Mouse (Mus musculus) left cerebral cortex, adult 18-20 months (tissue): ENCODE data around the gene Nat8f4. TPM values are rescaled to one million over a fixed set of nuclear protein-coding genes. Genes with fewer than 3 reads are reported as not detected.
"Not testable (repeated sequence)": the region's sequence is repeated elsewhere in the genome, so short reads cannot be mapped to it uniquely, and the experiment has no call there.

Experiments used
- DNase-seq, 2 experiments: peaks; one replicate each; pipeline ENCODE4 v3.0.0; 2021 to 2022; ENCODE audit warnings: low spot score in 2 of 2, mixed read lengths in 1 of 2
- long read RNA-seq, 2 experiments: library from polyadenylated mRNA; stranded (forward); transcript quantifications; one replicate each; pipeline ENCODE4 v2.0.0; 2021
- total RNA-seq, 2 experiments: library from RNA; stranded (reverse); gene quantifications; 2 replicates each; pipeline ENCODE4 v1.2.3; 2021

The Nat8f4 gene
- total RNA-seq: 1 to 10 TPM; 6.2 to 7.6 TPM
- long read RNA-seq, experiment 1, transcript Nat8f4-201 (4 exons, 3,019 nt): major isoform, 7 of 11 reads
- long read RNA-seq, experiment 1, partial matches to known transcripts: 2 of 11 reads
- long read RNA-seq, experiment 1, other reads (novel, unspliced or antisense): 2 of 11 reads
- long read RNA-seq, experiment 2, partial matches to known transcripts: 0 of 3 reads
- long read RNA-seq, experiment 2, other reads (novel, unspliced or antisense): 2 of 3 reads

- peak; percentile 80 to 83 for DNase-seq
Measured at GRCm38 (mm10) chr6:85904642-85905061, at the start of gene Nat8f4. Gene Nat8f4, minus strand, starts transcription at chr6:85904884.

- DNase-seq: no peak
Measured at GRCm38 (mm10) chr6:85948549-85948948, 43.9 kb upstream of the Nat8f4 start.

GRCm38 (mm10) chr6:85942469-85942868 lies 37.8 kb upstream of the Nat8f4 start:
- no peak for DNase-seq

DNA sequence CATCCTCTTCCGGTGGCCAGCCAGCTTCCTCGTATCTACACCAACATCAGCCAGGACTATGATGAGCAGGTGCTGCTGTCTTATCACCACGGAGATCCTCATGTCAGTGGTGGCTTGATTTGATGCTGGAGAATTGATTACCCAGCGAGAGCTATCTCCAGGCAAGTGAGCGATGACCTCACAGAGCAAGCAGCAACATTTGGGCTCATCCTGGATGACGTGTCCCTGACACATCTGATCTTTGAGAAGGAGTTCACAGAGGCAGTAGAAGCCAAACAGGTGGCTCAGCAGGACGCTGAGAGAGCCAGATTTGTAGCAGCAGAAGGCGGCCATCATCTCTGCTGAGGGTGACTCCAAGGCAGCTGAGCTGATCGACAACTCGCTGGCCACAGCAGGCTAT lies 34.0 kb upstream of the Nat8f4 start:
- no peak for DNase-seq

GRCm38 (mm10) chr6:85936508-85937465 lies 32.1 kb upstream of the Nat8f4 start:
- DNase-seq: peak; percentile 68 to 79

DNA sequence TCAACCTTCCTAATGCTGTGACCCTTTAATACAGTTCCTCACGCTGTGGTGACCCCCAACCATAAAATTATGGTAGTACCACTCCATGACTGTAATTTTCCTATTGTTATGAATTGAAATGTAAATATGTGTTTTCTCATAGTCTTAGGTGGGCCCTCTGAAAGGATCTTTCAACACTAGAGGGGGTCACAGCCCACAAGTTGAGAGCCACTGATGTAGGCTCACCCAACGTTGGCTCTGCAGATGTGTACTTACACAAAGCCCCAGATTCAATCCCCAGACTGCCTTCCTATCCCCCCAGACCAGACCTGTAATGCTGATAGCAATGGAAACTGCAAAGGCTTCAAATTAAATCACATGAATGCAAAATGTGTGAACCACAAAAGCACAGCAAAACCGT lies 31.0 kb upstream of the Nat8f4 start:
- DNase-seq: no peak

GRCm38 (mm10) chr6:85934047-85934446 lies 29.4 kb upstream of the Nat8f4 start:
- no peak for DNase-seq

GRCm38 (mm10) chr6:85929312-85929711 lies 24.6 kb upstream of the Nat8f4 start:
- DNase-seq: no peak

DNA sequence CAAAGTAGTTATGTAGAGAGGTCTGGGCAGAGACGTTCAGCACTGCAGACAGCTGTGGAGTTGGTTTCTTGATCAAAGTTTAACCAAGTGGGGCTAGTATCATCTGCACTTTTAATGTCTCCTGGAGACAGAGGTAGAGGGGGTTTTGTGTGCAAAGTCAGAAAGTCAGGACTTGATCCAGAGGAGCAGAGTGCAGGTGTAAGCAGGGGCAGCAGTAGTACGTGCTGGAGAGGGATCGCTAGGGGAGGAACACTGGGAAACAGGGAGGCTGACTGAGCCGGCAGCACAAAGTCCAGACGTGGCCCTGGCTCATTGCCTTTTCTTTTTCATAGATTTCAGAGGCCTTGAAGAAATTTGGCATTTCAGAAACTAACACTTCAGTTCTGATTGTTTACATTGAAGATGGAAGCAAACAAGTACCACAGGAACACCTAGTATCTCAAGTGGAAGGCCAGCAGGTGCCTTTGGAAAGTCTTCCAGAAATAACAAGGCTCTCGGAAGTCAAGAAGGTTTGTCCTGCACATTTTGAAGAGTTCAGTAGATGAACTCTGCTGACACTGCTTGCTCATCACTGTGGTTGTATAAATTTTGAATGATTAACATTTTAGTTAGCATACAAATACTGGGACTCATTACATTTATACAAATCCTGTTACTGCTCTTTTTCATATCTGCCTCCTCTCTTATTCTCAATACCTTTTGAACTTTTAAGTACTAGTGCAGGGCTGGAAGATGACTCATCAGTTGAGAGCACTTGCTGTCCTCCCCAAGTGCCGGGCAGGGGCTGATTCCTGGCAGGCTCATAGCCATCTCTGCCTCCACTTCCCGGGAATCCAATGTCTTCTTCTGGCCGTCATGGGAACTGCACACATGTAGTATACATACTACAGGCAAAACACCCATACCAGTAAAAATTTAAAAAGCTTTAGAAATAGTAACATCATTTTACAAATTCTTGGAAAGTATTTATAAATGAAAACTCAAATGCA lies 23.1 kb upstream of the Nat8f4 start:
- no peak for DNase-seq

GRCm38 (mm10) chr6:85926709-85927108 lies 22.0 kb upstream of the Nat8f4 start:
- no peak for DNase-seq

DNA sequence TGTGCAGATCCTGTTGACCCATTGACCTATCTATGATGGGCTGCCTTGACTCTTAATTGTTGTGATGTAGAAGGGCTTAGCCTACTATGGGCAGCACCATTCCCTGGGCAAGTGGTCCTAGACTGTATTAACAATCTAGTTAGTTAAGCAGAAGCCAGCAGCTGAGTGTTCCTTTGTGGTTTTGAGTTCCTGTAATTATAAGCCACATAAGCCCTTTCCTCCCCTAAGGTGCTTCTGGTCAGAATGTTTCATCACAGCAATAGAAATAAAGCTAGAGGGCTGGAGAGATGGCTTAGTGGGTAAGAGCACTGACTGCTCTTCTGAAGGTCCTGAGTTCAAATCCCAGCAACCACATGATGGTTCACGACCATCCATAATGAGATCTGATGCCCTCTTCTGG lies 19.0 kb upstream of the Nat8f4 start:
- DNase-seq: no peak

DNA sequence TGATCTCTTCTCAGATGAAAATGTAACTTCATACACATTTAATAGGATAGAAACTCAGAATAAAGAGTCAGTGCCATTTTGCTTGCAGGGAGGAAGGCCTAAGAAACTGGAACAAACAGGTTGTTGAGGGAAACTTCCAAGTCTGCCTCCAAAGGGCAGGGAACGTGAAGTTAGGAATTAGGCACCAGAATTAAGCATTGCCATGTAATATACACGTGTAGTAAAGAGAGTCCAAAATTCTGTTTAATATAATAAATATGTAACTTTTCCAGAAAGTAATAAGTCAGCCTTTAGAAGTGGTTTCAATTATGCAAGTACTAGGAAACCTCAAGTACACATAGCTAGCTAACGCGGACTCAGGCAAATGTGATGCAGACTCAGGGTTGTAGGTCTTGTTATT lies 14.7 kb upstream of the Nat8f4 start:
- no peak for DNase-seq

DNA sequence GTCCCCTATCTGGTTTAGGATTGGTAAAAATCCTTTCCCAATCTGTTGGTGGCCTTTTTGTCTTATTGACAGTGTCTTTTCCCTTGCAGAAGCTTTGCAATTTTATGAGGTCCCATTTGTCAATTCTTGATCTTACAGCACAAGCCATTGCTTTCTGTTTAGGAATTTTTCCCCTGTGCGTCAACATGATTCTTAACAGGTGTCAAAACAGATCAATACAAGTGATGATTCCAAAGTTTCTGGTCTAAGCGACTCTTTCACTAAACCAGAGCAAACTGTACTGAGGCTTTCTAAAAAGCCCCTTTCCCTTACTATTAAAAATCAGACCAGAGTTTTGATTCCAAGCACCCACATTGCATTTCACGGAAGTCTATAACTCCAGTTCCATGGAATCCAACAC lies 13.7 kb upstream of the Nat8f4 start:
- not testable (repeated sequence) for DNase-seq

- DNase-seq: no peak
Measured at GRCm38 (mm10) chr6:85916596-85916995, 11.9 kb upstream of the Nat8f4 start.

GRCm38 (mm10) chr6:85915539-85916513 lies 11.1 kb upstream of the Nat8f4 start, which contains the start of gene Nat8f1:
Gene Nat8f1, minus strand, starts transcription at chr6:85915687.
- peak; percentile 78 to 88 for DNase-seq

- DNase-seq: no peak
Measured at GRCm38 (mm10) chr6:85915141-85915538, 10.5 kb upstream of the Nat8f4 start.

GRCm38 (mm10) chr6:85911587-85911986 lies 6.9 kb upstream of the Nat8f4 start, which contains the start of gene Tprkb:
Gene Tprkb, plus strand, starts transcription at chr6:85911865.
- no peak for DNase-seq

- DNase-seq: no peak
Measured at GRCm38 (mm10) chr6:85909704-85910103, 5.0 kb upstream of the Nat8f4 start.

- no peak for DNase-seq
Measured at GRCm38 (mm10) chr6:85908341-85908740, 3.7 kb upstream of the Nat8f4 start.

DNA sequence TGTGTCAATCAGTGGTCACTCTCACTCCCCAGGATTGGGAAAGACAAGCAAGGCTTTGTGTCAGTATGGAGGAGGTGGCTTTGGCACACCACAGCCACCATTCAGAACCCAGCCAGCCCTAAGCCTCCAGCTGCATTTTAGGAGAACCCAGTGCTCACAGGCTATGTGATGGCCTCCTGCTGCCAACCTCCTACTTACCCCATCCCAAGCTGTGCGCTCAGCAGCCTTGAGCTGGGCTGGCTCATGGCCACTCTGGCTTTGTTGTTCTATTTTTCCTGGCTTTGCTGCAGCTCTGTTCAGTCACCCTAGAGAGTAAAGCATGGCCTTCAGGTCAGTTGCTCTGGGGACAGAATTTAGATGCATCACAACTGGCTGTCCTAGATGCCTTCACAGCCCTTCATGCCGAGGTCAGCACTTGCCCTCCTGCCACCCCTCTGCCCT lies 2.2 kb upstream of the Nat8f4 start:
- peak; percentile 14 to 44 for DNase-seq
